Mouse (Mus musculus) midbrain, embryonic 12.5 days (tissue): ENCODE data around the gene Nae1. TPM values are rescaled to one million over a fixed set of nuclear protein-coding genes. Genes with fewer than 3 reads are reported as not detected.
A peak's percentile ranks its signal among the peaks of the same experiment; 100 is the strongest.

Source experiments
- ATAC-seq: fragments of 200-750 bp; cut with Nextera tagmentation; 2 replicates; pipeline ENCODE4 v1.8.0; 2017; ENCODE audit warnings: low read depth, moderate TSS enrichment, moderate library complexity; ENCODE audit not compliant: low FRiP score
- H3K27ac ChIP-seq: fragments of 300-500 bp; sonication (generic); replicated peaks from 2 replicates; pipeline ENCODE4 v1.5.1; 2016; ENCODE audit warnings: mild to moderate bottlenecking
- H3K27me3 ChIP-seq: fragments of 300-500 bp; sonication (generic); 2 replicates; pipeline ENCODE4 v1.6.1; 2016; ENCODE audit warnings: mild to moderate bottlenecking
- H3K36me3 ChIP-seq: fragments of 300-500 bp; sonication (generic); 2 replicates; pipeline ENCODE4 v1.6.1; 2016
- H3K4me1 ChIP-seq: fragments of 300-500 bp; sonication (generic); 2 replicates; pipeline ENCODE4 v1.6.1; 2016
- H3K4me2 ChIP-seq: fragments of 300-500 bp; sonication (generic); replicated peaks from 2 replicates; pipeline ENCODE4 v1.6.1; 2016; ENCODE audit warnings: mild to moderate bottlenecking, moderate library complexity
- H3K4me3 ChIP-seq: fragments of 300-500 bp; sonication (generic); 2 replicates; pipeline ENCODE4 v1.5.1; 2016; ENCODE audit warnings: mild to moderate bottlenecking
- H3K9ac ChIP-seq: fragments of 300-500 bp; sonication (generic); replicated peaks from 2 replicates; pipeline ENCODE4 v1.6.1; 2016; ENCODE audit warnings: mild to moderate bottlenecking, moderate library complexity
- H3K9me3 ChIP-seq: fragments of 300-500 bp; sonication (generic); 2 replicates; pipeline ENCODE4 v1.6.1; 2016; ENCODE audit warnings: mild to moderate bottlenecking
- WGBS: fragments of 180-500 bp; shearing (Covaris S2); methylation state at CpG from one replicate; pipeline ENCODE4 v1.1.7; 2016; 5-methylcytosine and 5-hydroxymethylcytosine counted together
- polyA plus RNA-seq: library from polyadenylated mRNA; unstranded; fragments of >200 nt; fragmentation: Nextera tagmentation; extraction: Ambion mirVana; gene quantifications from 2 replicates; pipeline ENCODE4 v1.2.1, GENCODE M21; 2016

The Nae1 gene
- polyA plus RNA-seq, 1 experiment from 2014 or later: 118 TPM

GRCm38 (mm10) chr8:104542160-104542559, 7.7 kb upstream of the Nae1 start:
- Histone ChIP-seq H3K36me3 (no peaks in the 10 kb centered on the region), H3K4me3 (no peak overlapping the region), H3K27ac (no peak overlapping the region), H3K9ac (no peak overlapping the region), H3K9me3 (no peaks in the 10 kb centered on the region), H3K4me2 (no peak overlapping the region), H3K4me1 (peaks cover 16% of the 10 kb centered on the region; the same call in 1 of the 2 replicates), H3K27me3 (peaks cover 72% of the 10 kb centered on the region)
- no peak for ATAC-seq
- 13% methylated on average over 11 of the region's 11 CpGs for WGBS

DNA sequence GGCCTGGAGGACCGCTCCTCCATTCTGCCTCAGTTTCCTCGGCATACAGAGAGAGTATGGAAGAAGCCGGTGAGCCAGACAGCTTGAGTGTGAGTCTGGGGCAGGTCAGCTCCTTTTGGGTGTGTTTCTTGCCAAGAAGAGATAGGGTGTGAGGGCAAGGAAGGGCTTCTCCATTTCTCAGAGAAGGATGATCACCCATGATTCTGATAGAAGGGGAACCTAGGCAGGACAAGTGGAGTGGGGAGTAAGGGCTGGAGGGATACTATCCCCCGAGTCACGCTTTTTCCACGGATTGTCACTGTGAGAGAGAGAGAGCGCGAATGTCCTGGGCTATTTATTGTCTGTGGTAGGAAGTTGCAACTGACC, 7.1 kb upstream of the Nae1 start:
- no peak overlapping the region for H3K27ac ChIP-seq
- H3K27me3 ChIP-seq: peaks cover 72% of the 10 kb centered on the region
- H3K4me2 ChIP-seq: peak overlapping the region; percentile 92
- H3K9me3 ChIP-seq: no peaks in the 10 kb centered on the region
- H3K9ac ChIP-seq: peak overlapping the region; percentile 58; the same call in 1 of the 2 replicates
- WGBS: 15% methylated on average over 8 of the region's 8 CpGs
- peaks cover 16% of the 10 kb centered on the region; the same call in 1 of the 2 replicates for H3K4me1 ChIP-seq
- no peaks in the 10 kb centered on the region for H3K36me3 ChIP-seq
- ATAC-seq: no peak
- peak overlapping the region; percentile 52 for H3K4me3 ChIP-seq

DNA sequence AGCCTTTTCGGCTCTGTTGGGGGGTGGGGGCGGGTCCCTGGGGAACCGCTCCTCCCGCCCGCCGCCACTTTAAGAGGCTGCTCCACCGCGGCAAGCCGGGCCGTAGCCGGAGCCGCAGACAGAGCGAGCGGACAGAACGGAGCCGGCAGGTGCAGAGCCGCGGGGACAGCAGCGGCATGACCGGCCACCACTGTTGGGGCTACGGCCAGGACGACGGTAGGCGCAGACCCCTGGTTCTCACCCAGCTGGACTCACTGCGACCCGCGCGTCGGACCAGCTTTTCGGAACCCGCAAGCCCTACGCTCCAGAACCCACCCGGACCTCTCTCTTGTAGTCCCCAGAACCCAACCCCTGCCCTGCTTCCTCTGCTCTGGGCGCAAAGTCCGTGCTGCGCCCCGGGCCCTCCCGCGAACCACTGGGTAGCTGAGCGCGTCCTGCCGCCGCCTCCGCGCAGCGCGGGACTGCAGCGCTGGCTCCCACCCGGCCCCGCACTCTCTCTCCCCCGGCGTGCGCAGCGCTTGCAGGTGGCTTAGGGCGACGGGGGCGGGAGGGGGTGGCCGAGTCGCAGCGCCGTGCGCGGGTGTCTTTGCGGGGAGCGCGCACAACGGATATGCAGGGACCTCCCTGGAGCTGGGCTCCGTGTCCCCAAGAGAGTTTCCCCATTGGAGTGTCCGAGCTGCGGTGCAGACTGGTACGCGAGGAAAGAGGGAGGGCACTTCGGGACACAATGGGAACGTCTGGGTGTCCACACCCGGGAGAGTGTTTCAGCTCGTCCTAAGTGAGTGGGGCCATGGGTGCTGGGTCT, 6.5 kb upstream of the Nae1 start:
- under 1% methylated on average over 76 of the region's 76 CpGs for WGBS
- ATAC-seq: peak; percentile 51; the same call in 1 of the 2 replicates
- H3K36me3 ChIP-seq: no peaks in the 10 kb centered on the region
- H3K27me3 ChIP-seq: peaks cover 72% of the 10 kb centered on the region
- H3K27ac ChIP-seq: no peak overlapping the region
- H3K4me3 ChIP-seq: peak overlapping the region; percentile 52
- peaks cover 16% of the 10 kb centered on the region; the same call in 1 of the 2 replicates for H3K4me1 ChIP-seq
- peak overlapping the region; percentile 58 for H3K9ac ChIP-seq
- no peaks in the 10 kb centered on the region for H3K9me3 ChIP-seq
- H3K4me2 ChIP-seq: peak overlapping the region; percentile 92

DNA sequence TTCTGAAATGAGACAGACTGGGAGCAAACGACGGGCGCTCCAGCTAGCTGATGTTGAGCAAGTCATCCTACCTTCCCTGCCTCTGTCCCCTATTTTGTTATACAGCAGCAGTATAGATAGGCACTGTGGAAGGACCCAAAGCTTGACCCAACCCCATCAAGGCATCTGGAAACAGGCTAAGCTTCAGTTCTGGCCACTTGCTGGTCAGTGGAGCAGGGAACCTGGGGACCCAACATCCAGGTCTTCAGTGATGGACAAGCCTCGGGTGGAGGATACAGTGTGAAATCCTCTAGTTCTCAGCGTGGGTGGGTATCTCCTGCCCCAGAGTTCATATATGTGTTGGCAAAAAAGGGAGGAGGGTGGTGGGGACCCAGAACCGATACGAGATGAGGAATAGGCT, 5.8 kb upstream of the Nae1 start:
- 40% methylated on average over 7 of the region's 7 CpGs for WGBS
- no peak overlapping the region for H3K27ac ChIP-seq
- no peaks in the 10 kb centered on the region for H3K9me3 ChIP-seq
- peak overlapping the region; percentile 52 for H3K4me3 ChIP-seq
- H3K9ac ChIP-seq: peak overlapping the region; percentile 58; the same call in 1 of the 2 replicates
- peaks cover 76% of the 10 kb centered on the region for H3K27me3 ChIP-seq
- H3K36me3 ChIP-seq: no peaks in the 10 kb centered on the region
- peak overlapping the region; percentile 92 for H3K4me2 ChIP-seq
- H3K4me1 ChIP-seq: peaks cover 18% of the 10 kb centered on the region; the same call in 1 of the 2 replicates
- no peak for ATAC-seq

DNA sequence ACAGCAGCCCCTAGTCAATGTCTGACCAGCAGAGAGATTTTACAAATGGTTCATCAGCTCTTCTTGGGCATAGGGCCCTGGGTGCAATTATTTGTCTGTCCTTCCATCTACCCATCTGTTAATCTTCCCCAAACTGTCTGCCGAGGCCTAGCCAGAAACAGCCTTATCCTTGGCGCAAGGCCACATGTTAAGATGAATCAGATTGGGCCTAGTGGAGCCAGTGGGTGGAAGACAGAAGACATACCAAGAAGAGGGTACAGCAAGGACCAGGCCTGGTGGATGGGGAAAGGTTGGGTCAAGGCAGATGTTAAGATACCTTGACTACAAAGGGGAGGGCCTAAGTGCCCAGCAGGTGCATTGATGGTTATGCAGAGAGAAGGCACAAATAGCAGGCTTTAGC, 5.1 kb upstream of the Nae1 start:
- peaks cover 24% of the 10 kb centered on the region for H3K4me1 ChIP-seq
- no peak overlapping the region for H3K27ac ChIP-seq
- no peak overlapping the region for H3K4me2 ChIP-seq
- 93% methylated on average over 2 of the region's 2 CpGs for WGBS
- H3K27me3 ChIP-seq: peaks cover 77% of the 10 kb centered on the region
- H3K9ac ChIP-seq: no peak overlapping the region
- H3K4me3 ChIP-seq: no peak overlapping the region
- no peaks in the 10 kb centered on the region for H3K36me3 ChIP-seq
- no peak for ATAC-seq
- no peaks in the 10 kb centered on the region for H3K9me3 ChIP-seq

GRCm38 (mm10) chr8:104538896-104539295, 4.5 kb upstream of the Nae1 start:
- H3K4me3 ChIP-seq: no peak overlapping the region
- H3K4me2 ChIP-seq: no peak overlapping the region
- H3K27me3 ChIP-seq: peaks cover 71% of the 10 kb centered on the region
- no peak for ATAC-seq
- H3K9me3 ChIP-seq: no peaks in the 10 kb centered on the region
- no peaks in the 10 kb centered on the region for H3K36me3 ChIP-seq
- H3K27ac ChIP-seq: no peak overlapping the region
- 91% methylated on average over 4 of the region's 4 CpGs for WGBS
- H3K4me1 ChIP-seq: peaks cover 24% of the 10 kb centered on the region
- no peak overlapping the region for H3K9ac ChIP-seq

GRCm38 (mm10) chr8:104536028-104536427, 1.6 kb upstream of the Nae1 start:
- Histone ChIP-seq H3K4me3 (no peak overlapping the region), H3K9me3 (no peaks in the 10 kb centered on the region), H3K4me2 (no peak overlapping the region), H3K9ac (no peak overlapping the region), H3K27ac (no peak overlapping the region), H3K4me1 (peaks cover 26% of the 10 kb centered on the region), H3K27me3 (peaks cover 42% of the 10 kb centered on the region), H3K36me3 (0 out of 2 replicates have a peak, but pooled peaks cover 3% of the 10 kb centered on the region)
- 82% methylated on average over 4 of the region's 4 CpGs for WGBS
- no peak for ATAC-seq

DNA sequence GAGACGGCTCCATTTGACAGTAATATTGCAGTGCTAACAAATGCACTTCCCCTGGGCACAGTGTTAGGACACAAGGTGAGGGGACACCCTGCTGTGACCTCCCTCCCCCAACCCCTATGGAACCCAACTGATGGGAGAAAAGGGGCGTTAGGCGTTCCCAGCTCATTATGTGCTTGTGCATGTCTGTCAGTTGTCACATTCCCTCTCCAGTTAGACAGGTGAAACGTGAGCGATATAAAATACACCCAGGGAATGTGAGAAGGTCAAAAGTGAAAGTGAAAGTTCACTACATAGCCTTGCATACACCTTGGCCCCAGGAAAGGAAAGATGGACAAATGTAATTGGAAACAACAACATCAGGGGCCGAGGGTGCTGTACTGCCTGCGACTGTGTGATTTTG, 941 bp upstream of the Nae1 start:
- 45% methylated on average over 7 of the region's 7 CpGs for WGBS
- H3K4me2 ChIP-seq: peak overlapping the region; percentile 57

GRCm38 (mm10) chr8:104534779-104535141, 323 bp upstream of the Nae1 start:
- peaks cover 30% of the 10 kb centered on the region for H3K27me3 ChIP-seq
- WGBS: 12% methylated on average over 9 of the region's 9 CpGs
- peak; percentile 57 for ATAC-seq

More for the DNA sequence above, 941 bp upstream of the Nae1 start:
- no peak for ATAC-seq
- Histone ChIP-seq H3K9me3 (no peaks in the 10 kb centered on the region), H3K9ac (no peak overlapping the region; the same call in 1 of the 2 replicates), H3K27me3 (peaks cover 36% of the 10 kb centered on the region), H3K4me3 (no peak overlapping the region), H3K27ac (no peak overlapping the region), H3K4me1 (peaks cover 20% of the 10 kb centered on the region), H3K36me3 (0 out of 2 replicates have a peak, but pooled peaks cover 3% of the 10 kb centered on the region)

DNA sequence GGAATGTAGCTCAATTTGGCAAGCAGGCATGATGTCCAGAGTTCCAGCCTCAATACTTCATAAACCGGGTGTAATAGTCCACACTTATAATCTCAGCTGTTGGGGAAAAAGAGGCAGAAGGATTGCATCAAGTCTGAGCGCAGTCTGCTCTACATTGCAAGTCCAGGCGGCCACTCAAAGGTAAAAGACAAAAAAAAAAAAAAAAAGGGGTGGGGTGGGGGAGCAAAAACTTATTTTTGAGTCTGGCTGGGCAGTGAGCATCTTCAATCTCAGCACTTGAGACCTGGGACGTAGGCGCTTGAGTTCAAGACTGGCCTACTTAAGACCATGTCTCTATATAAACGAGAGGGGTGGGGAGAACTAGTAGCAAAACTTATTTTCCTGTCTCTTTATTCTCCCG, 886 bp downstream of the Nae1 start:
- H3K4me1 ChIP-seq: peaks cover 18% of the 10 kb centered on the region
- peaks cover 16% of the 10 kb centered on the region for H3K36me3 ChIP-seq
- peaks cover 18% of the 10 kb centered on the region for H3K27me3 ChIP-seq
- peak; percentile 8; the same call in 1 of the 2 replicates for ATAC-seq
- H3K4me2 ChIP-seq: peak overlapping the region; percentile 57
- peak overlapping the region; percentile 94 for H3K4me3 ChIP-seq
- H3K9me3 ChIP-seq: no peaks in the 10 kb centered on the region
- peak overlapping the region; percentile 95 for H3K9ac ChIP-seq
- H3K27ac ChIP-seq: no peak overlapping the region
- WGBS: 25% methylated on average over 7 of the region's 7 CpGs

More at GRCm38 (mm10) chr8:104534779-104535141, 323 bp upstream of the Nae1 start:
- Histone ChIP-seq H3K27ac (no peak overlapping the region), H3K9me3 (no peaks in the 10 kb centered on the region), H3K4me2 (peak overlapping the region; percentile 57), H3K4me1 (peaks cover 18% of the 10 kb centered on the region), H3K36me3 (peaks cover 9% of the 10 kb centered on the region), H3K9ac (peak overlapping the region; percentile 95; the same call in 1 of the 2 replicates), H3K4me3 (peak overlapping the region; percentile 94)

DNA sequence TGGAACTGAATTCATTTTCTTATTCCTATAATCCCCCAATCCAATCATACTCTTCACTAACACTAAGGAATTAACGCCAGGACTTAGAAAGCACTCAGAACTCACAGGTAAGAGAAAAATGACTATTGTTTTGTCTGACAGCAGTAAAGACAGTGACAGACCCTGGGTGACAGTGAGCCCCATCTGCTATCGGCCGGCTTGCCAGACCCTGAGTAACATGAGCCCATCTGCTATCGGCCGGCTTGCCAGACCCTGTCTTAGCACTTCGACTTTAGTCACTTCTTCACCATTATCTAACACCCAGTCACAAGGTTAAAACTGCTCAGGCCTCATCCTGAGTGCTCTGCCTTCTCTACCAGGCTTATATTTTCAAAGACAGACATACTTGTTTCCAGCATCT, 4.8 kb downstream of the Nae1 start:
- Histone ChIP-seq H3K4me2 (no peak overlapping the region), H3K9ac (no peak overlapping the region), H3K27me3 (no peaks in the 10 kb centered on the region), H3K27ac (no peak overlapping the region), H3K36me3 (peaks cover 42% of the 10 kb centered on the region), H3K4me3 (no peak overlapping the region), H3K9me3 (no peaks in the 10 kb centered on the region), H3K4me1 (peaks cover 10% of the 10 kb centered on the region)
- 90% methylated on average over 6 of the region's 6 CpGs for WGBS
- no peak for ATAC-seq

- no peaks in the 10 kb centered on the region for H3K9me3 ChIP-seq
- H3K4me1 ChIP-seq: no peaks in the 10 kb centered on the region
- H3K36me3 ChIP-seq: peaks cover 72% of the 10 kb centered on the region
- 87% methylated on average over 5 of the region's 5 CpGs for WGBS
- ATAC-seq: no peak
- H3K27ac ChIP-seq: no peak overlapping the region
- no peak overlapping the region for H3K4me2 ChIP-seq
- no peak overlapping the region for H3K9ac ChIP-seq
- no peaks in the 10 kb centered on the region for H3K27me3 ChIP-seq
- H3K4me3 ChIP-seq: no peak overlapping the region
Observed at GRCm38 (mm10) chr8:104517872-104518271, 16.6 kb downstream of the Nae1 start.
